ENCODE assay signal across 16 mouse cellular contexts in genomic region chr2:75933541-75933940, GRCm38 (mm10). TPM values are rescaled to one million over a fixed set of nuclear protein-coding genes. Genes with fewer than 3 reads are reported as not detected.
DNase-seq lines count a peak whose midpoint lies in the region; ATAC-seq lines count a peak whose summit lies in the region.
"Had no signal": no experiment of that assay in that cellular context is flagged by ENCODE, and none has a peak within 500 bp of the region (broad histone marks: within the 10 kb centered on the region; RNA-seq: fewer than 3 reads in every experiment).

No protein-coding gene starts in this region.

- no peak overlapping the region for H3K27ac ChIP-seq in hindbrain, embryonic 13.5 days
- H3K27ac ChIP-seq in hindbrain, embryonic 11.5 days (ENCODE audit: low read depth, low read length), result no peak overlapping the region
- H3K27ac ChIP-seq in embryonic facial prominence, embryonic 10.5 days (replicated peaks), result peak overlapping the region; percentile 67; the same call in 1 of the 2 replicates
- H3K27ac ChIP-seq in limb, embryonic 12.5 days, result peak overlapping the region; percentile 82
- H3K27ac ChIP-seq: liver, embryonic 15.5 days had no signal

- no peaks in the 10 kb centered on the region for H3K9me3 ChIP-seq in hindbrain, embryonic 13.5 days
- no peaks in the 10 kb centered on the region for H3K9me3 ChIP-seq in hindbrain, embryonic 11.5 days (ENCODE audit: control insufficient read depth, low read length)
- no peaks in the 10 kb centered on the region for H3K9me3 ChIP-seq in embryonic facial prominence, embryonic 10.5 days
- H3K9me3 ChIP-seq in limb, embryonic 12.5 days, result no peaks in the 10 kb centered on the region
- H3K9me3 ChIP-seq: liver, embryonic 15.5 days; megakaryocyte, embryonic 14.5 days had no signal

- 0 out of 2 replicates have a peak overlapping the region, but pooled peaks have one; percentile 14 for H3K9ac ChIP-seq in hindbrain, embryonic 13.5 days
- no peak overlapping the region for H3K9ac ChIP-seq in hindbrain, embryonic 11.5 days (ENCODE audit: low read depth, low read length)
- H3K9ac ChIP-seq in limb, embryonic 12.5 days (replicated peaks), result no peak overlapping the region
- H3K9ac ChIP-seq: liver, embryonic 15.5 days had no signal

- WGBS in hindbrain, embryonic 13.5 days, result 51% methylated on average over 7 of the region's 7 CpGs
- 54% methylated on average over 7 of the region's 7 CpGs for WGBS in hindbrain, embryonic 11.5 days
- 34% methylated on average over 7 of the region's 7 CpGs for WGBS in embryonic facial prominence, embryonic 10.5 days
- WGBS in limb, embryonic 12.5 days, result 30% methylated on average over 7 of the region's 7 CpGs

- no peak overlapping the region for H3K4me2 ChIP-seq in hindbrain, embryonic 13.5 days
- no peak overlapping the region for H3K4me2 ChIP-seq in hindbrain, embryonic 11.5 days (replicated peaks; ENCODE audit: low read depth, low read length)
- H3K4me2 ChIP-seq in limb, embryonic 12.5 days, result no peak overlapping the region
- H3K4me2 ChIP-seq: liver, embryonic 15.5 days had no signal

- H3K4me1 ChIP-seq in hindbrain, embryonic 13.5 days (replicated peaks), result peaks cover 4% of the 10 kb centered on the region
- H3K4me1 ChIP-seq in hindbrain, embryonic 11.5 days (replicated peaks; ENCODE audit: control insufficient read depth, insufficient read depth, low read length), result no peaks in the 10 kb centered on the region
- H3K4me1 ChIP-seq in embryonic facial prominence, embryonic 10.5 days, result peaks cover 31% of the 10 kb centered on the region
- H3K4me1 ChIP-seq in limb, embryonic 12.5 days (replicated peaks), result peaks cover 25% of the 10 kb centered on the region

- H3K27me3 ChIP-seq in hindbrain, embryonic 13.5 days, result no peaks in the 10 kb centered on the region
- H3K27me3 ChIP-seq in hindbrain, embryonic 11.5 days (ENCODE audit: control insufficient read depth, insufficient read depth, low read length), result no peaks in the 10 kb centered on the region
- no peaks in the 10 kb centered on the region for H3K27me3 ChIP-seq in embryonic facial prominence, embryonic 10.5 days (replicated peaks; ENCODE audit: low read depth, poor library complexity, severe bottlenecking)
- no peaks in the 10 kb centered on the region for H3K27me3 ChIP-seq in limb, embryonic 12.5 days
- H3K27me3 ChIP-seq: liver, embryonic 15.5 days; megakaryocyte, embryonic 14.5 days had no signal

- peaks cover 3% of the 10 kb centered on the region; the same call in 1 of the 2 replicates for H3K36me3 ChIP-seq in hindbrain, embryonic 13.5 days
- H3K36me3 ChIP-seq in hindbrain, embryonic 11.5 days (ENCODE audit: control insufficient read depth, insufficient read depth, low read length), result no peaks in the 10 kb centered on the region
- H3K36me3 ChIP-seq in embryonic facial prominence, embryonic 10.5 days (replicated peaks), result peaks cover 17% of the 10 kb centered on the region
- peaks cover 11% of the 10 kb centered on the region; the same call in 1 of the 2 replicates for H3K36me3 ChIP-seq in limb, embryonic 12.5 days
- H3K36me3 ChIP-seq: liver, embryonic 15.5 days had no signal

- ATAC-seq in hindbrain, embryonic 13.5 days (ENCODE audit: low FRiP score), result no peak
- ATAC-seq in hindbrain, embryonic 11.5 days (ENCODE audit: low FRiP score), result no peak
- no peak for ATAC-seq in limb, embryonic 12.5 days (ENCODE audit: insufficient number of reproducible peaks, insufficient read depth, low FRiP score, low TSS enrichment, low read depth)
- ATAC-seq: inflammation-experienced regulatory T-cells, adult 6 months had no signal

- DNase-seq in embryo, embryonic 10.5 days (ENCODE audit: low spot score), result peak; percentile 29
- DNase-seq in embryo, embryonic 10 days (ENCODE audit: low spot score), result no peak
- no peak for DNase-seq in hindbrain, embryonic 11.5 days (ENCODE audit: low spot score)
- peak; percentile 29 for DNase-seq in embryonic facial prominence, embryonic 10.5 days (ENCODE audit: low spot score)
- no peak for DNase-seq in cerebellum, adult 11 months
- no peak for DNase-seq in gastrocnemius, postnatal 4 days (ENCODE audit: low spot score in 2 of 2)
- DNase-seq: cerebellum, postnatal 14 days; kidney, postnatal 14 days; layer of hippocampus, postnatal 36 days; thymus, adult 18-20 months had no signal

- H3K4me3 ChIP-seq in hindbrain, embryonic 13.5 days, result no peak overlapping the region
- no peak overlapping the region for H3K4me3 ChIP-seq in hindbrain, embryonic 11.5 days (ENCODE audit: low read depth, low read length)
- no peak overlapping the region for H3K4me3 ChIP-seq in embryonic facial prominence, embryonic 10.5 days
- no peak overlapping the region for H3K4me3 ChIP-seq in limb, embryonic 12.5 days (replicated peaks)
- H3K4me3 ChIP-seq: liver, embryonic 15.5 days; megakaryocyte, embryonic 14.5 days; myocyte had no signal

RNA-seq across cellular contexts. Expression of gene Ttc30b, which starts 4.8 kb away (rescaled TPM):
- polyA plus RNA-seq in hindbrain, embryonic 13.5 days (2015; fragmentation: Nextera tagmentation; extraction: Ambion mirVana), result 16.7 and 20.9 TPM in 2 replicates
- 10.6 and 13.9 TPM in 2 replicates for polyA plus RNA-seq in hindbrain, embryonic 11.5 days (2014; fragmentation: Nextera tagmentation; extraction: Ambion mirVana)
- polyA plus RNA-seq in embryonic facial prominence, embryonic 10.5 days (2016; fragmentation: Nextera tagmentation; extraction: Ambion mirVana), result 6.2 and 7.0 TPM in 2 replicates
- 9.2 and 9.9 TPM in 2 replicates for polyA plus RNA-seq in limb, embryonic 12.5 days (2016; fragmentation: Nextera tagmentation; extraction: Ambion mirVana)
- 1 to 10 TPM; 6.2 to 6.5 TPM for total RNA-seq in gastrocnemius, postnatal 4 days (2021)

RNA-seq across cellular contexts. Expression of gene Ttc30a2, which starts 44.4 kb away (rescaled TPM):
- polyA plus RNA-seq in hindbrain, embryonic 13.5 days (2015; fragmentation: Nextera tagmentation; extraction: Ambion mirVana), result 1.0 and 1.1 TPM in 2 replicates
- 0.86 and 1.2 TPM in 2 replicates for polyA plus RNA-seq in hindbrain, embryonic 11.5 days (2014; fragmentation: Nextera tagmentation; extraction: Ambion mirVana)
- 0.23 and 0.65 TPM in 2 replicates for polyA plus RNA-seq in embryonic facial prominence, embryonic 10.5 days (2016; fragmentation: Nextera tagmentation; extraction: Ambion mirVana)
- polyA plus RNA-seq in limb, embryonic 12.5 days (2016; fragmentation: Nextera tagmentation; extraction: Ambion mirVana), result 0.59 and 0.60 TPM in 2 replicates
- under 1 TPM; 0.21 to 0.22 TPM for total RNA-seq in gastrocnemius, postnatal 4 days (2021)
- polyA plus RNA-seq: inflammation-experienced regulatory T-cells, adult 6 months had no signal

RNA-seq across cellular contexts. Expression of gene Ttc30a1, which starts 48.2 kb away (rescaled TPM):
- 7.3 and 8.2 TPM in 2 replicates for polyA plus RNA-seq in hindbrain, embryonic 13.5 days (2015; fragmentation: Nextera tagmentation; extraction: Ambion mirVana)
- polyA plus RNA-seq in hindbrain, embryonic 11.5 days (2014; fragmentation: Nextera tagmentation; extraction: Ambion mirVana), result 9.2 and 12.1 TPM in 2 replicates
- polyA plus RNA-seq in embryonic facial prominence, embryonic 10.5 days (2016; fragmentation: Nextera tagmentation; extraction: Ambion mirVana), result 11.5 and 11.7 TPM in 2 replicates
- polyA plus RNA-seq in limb, embryonic 12.5 days (2016; fragmentation: Nextera tagmentation; extraction: Ambion mirVana), result 10.0 and 10.4 TPM in 2 replicates
- total RNA-seq in gastrocnemius, postnatal 4 days (2021), result 1 to 10 TPM; 2.0 to 2.5 TPM

Comparison
In these comparisons a context has a peak if more than half of its experiments do, and no peak if none do; other contexts are left out.
1. DNase-seq: peak in embryo, embryonic 10.5 days (single experiment) and embryonic facial prominence, embryonic 10.5 days (single experiment); none in embryo, embryonic 10 days (single experiment), hindbrain, embryonic 11.5 days (single experiment), cerebellum, adult 11 months (single experiment) and gastrocnemius, postnatal 4 days (0 of 2).
2. H3K27ac ChIP-seq: peak in embryonic facial prominence, embryonic 10.5 days (single experiment) and limb, embryonic 12.5 days (single experiment); none in hindbrain, embryonic 13.5 days (single experiment) and hindbrain, embryonic 11.5 days (single experiment).